Mouse (Mus musculus) megakaryocyte, embryonic 14.5 days (primary cell): ENCODE measurements around the gene Tprkb.
"Not testable (repeated sequence)": the region's sequence is repeated elsewhere in the genome, so short reads cannot be mapped to it uniquely, and the experiment has no call there.

Experiments used
- FLI1 ChIP-seq: IDR thresholded peaks from 2 replicates; pipeline ENCODE4 v1.6.1; 2012; ENCODE audit warnings: low read length, inconsistent platforms, mixed read lengths
- GATA1 ChIP-seq: IDR thresholded peaks from 3 replicates; pipeline ENCODE4 v1.6.1; 2012; ENCODE audit warnings: mixed read lengths, low read length, inconsistent platforms, borderline replicate concordance

DNA sequence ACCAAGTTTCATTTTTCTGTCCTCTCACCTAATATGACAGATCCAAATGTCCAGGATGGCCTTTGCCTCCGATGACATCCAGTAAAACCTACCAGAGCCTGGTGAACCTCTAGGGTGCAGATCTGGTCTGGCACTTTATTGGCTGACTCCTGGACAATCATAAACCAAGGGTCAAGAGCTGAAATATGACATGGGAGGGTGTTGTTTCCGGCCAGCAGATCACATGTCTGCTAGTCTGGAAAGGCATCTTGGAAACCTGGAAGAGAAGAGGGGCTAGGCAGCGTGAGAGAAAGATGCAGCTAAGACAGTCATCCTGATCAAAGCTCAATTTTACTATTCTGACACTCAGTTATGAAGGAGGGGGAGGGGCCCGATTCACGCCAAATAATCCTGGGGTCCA, 42.7 kb upstream of the Tprkb start, which contains the start of gene Nat8f2:
- not testable (repeated sequence) for TF ChIP-seq GATA1, FLI1
